Mouse (Mus musculus): ENCODE data around the gene Fabp6. TPM values are rescaled to one million over a fixed set of nuclear protein-coding genes. Genes with fewer than 3 reads are reported as not detected.

The Fabp6 gene
- polyA plus RNA-seq, 1 experiment from 2014 or later, result not detected

DNA sequence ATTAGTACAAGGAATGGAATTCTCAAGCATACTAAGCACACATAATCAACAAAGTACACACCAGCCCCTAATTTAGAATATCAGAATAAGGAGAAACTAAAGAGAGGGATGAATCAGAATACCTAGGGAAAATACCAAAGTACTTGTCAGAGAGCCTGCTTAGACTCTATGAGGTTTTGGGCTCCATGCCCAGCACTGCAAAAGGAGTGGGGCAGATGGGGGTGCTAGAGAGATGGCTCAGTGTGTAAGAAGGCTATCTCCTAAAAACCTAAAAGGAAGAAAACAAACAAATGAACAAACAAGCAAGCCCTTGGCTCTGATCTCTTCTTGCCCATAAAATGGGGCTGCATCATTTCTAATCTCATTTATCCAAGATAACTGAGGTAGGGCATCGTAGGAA is 23.0 kb upstream of the Fabp6 start:
- Histone ChIP-seq H3K36me3 (no peaks in the 10 kb centered on the region), H3K27me3 (no peaks in the 10 kb centered on the region), H3K9me3 (no peaks in the 10 kb centered on the region), H3K4me1 (peaks cover 15% of the 10 kb centered on the region), H3K4me2 (replicated peaks) (no peak overlapping the region), H3K4me3 (no peak overlapping the region), H3K9ac (no peak overlapping the region), H3K27ac (no peak overlapping the region)
- ATAC-seq (ENCODE audit: insufficient number of reproducible peaks, insufficient read depth, low FRiP score, low TSS enrichment), result no peak
- WGBS, result 93% methylated on average over 1 of the region's 1 CpGs

DNA sequence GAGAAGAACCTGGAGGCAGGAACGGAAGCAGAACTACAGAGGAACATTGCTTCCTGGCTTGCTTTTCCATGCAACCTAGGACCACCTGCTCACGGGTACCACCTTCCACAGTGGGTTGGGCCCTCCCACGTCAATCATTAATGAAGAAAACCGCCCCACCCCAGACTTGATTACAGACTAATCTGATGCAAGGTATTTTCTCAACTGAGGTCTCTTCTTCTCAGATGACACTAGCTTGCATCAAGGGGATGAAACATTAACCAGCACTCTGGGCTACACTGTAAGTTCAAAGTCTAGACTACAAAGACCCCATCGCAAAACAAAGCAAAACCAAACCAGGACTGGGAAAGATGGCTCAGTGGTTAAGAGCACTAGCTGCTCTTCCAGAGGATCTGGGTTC is 20.4 kb upstream of the Fabp6 start:
- no peak overlapping the region for H3K4me2 ChIP-seq (replicated peaks)
- 85% methylated on average over 5 of the region's 5 CpGs for WGBS
- no peaks in the 10 kb centered on the region for H3K9me3 ChIP-seq
- H3K27me3 ChIP-seq, result no peaks in the 10 kb centered on the region
- H3K36me3 ChIP-seq, result no peaks in the 10 kb centered on the region
- H3K9ac ChIP-seq, result no peak overlapping the region
- H3K4me3 ChIP-seq, result no peak overlapping the region
- H3K4me1 ChIP-seq, result peaks cover 18% of the 10 kb centered on the region
- no peak for ATAC-seq (ENCODE audit: insufficient number of reproducible peaks, insufficient read depth, low FRiP score, low TSS enrichment)
- no peak overlapping the region for H3K27ac ChIP-seq

- Histone ChIP-seq H3K4me3 (no peak overlapping the region), H3K9me3 (no peaks in the 10 kb centered on the region), H3K27ac (no peak overlapping the region), H3K4me2 (replicated peaks) (no peak overlapping the region), H3K36me3 (no peaks in the 10 kb centered on the region), H3K27me3 (no peaks in the 10 kb centered on the region), H3K9ac (no peak overlapping the region), H3K4me1 (peaks cover 9% of the 10 kb centered on the region)
- WGBS, result 69% methylated on average over 7 of the region's 7 CpGs
- ATAC-seq (ENCODE audit: insufficient number of reproducible peaks, insufficient read depth, low FRiP score, low TSS enrichment), result peak; percentile 54; the same call in 1 of the 2 replicates
Measured at GRCm38 (mm10) chr11:43618403-43618802, 17.1 kb upstream of the Fabp6 start.

DNA sequence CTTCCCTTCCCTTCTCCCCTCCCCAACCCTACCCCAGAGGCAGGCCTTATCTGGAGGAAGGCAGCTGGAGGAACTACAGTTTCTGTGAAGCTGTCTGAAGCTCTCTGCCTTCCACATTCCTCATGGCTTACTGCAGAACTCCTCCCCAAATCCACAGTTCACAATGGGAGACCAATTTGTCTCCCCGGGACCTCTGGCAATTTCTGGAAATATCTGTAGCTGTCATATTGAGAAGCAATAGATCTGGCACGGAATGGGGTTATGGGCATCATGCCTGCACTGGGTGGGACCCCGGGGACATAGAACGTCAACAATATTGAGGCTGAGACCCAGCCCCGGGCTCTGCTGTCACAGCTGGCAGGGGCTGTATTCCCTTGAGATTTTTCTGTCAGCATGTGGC is 16.6 kb upstream of the Fabp6 start:
- no peak overlapping the region for H3K27ac ChIP-seq
- ATAC-seq (ENCODE audit: insufficient number of reproducible peaks, insufficient read depth, low FRiP score, low TSS enrichment), result no peak

DNA sequence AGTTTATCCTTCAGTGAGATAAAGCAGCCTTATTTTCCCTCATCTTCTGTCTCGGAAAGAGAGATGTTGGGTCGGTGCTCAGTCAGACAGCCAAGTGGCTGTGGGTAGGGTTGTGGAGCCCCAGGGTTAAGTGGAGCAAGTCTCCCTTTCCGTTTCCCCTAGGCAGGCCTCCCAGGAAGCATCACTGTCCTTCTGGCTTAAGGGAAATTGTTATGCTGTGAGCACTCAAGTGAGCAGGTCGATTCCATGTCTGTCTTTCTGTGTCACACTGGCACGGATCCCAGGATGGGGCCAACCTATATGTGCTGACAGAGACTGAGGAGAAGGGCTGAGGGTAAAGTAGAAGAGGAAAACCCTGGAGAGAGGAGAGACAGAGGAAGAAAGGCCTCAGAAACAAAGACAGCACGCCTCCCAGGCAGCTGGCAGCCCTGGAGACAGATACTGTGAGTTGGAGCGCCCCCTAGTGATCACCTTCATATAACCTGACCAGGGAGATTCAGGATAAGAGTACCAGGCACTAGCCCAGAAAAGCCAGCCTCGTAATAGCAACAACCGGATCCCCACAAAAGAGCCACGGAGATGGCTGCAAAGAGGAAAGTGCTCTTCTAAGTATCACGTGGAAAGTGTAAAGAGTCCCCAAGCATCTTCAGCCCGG is 11.6 kb upstream of the Fabp6 start:
- H3K4me3 ChIP-seq, result no peak overlapping the region
- WGBS, result 29% methylated on average over 12 of the region's 12 CpGs
- H3K36me3 ChIP-seq, result no peaks in the 10 kb centered on the region
- H3K27ac ChIP-seq, result peak overlapping the region; percentile 50; the same call in 1 of the 2 replicates
- H3K4me2 ChIP-seq (replicated peaks), result no peak overlapping the region
- H3K4me1 ChIP-seq, result peaks cover 14% of the 10 kb centered on the region
- no peaks in the 10 kb centered on the region for H3K27me3 ChIP-seq
- peak overlapping the region; percentile 10; the same call in 1 of the 2 replicates for H3K9ac ChIP-seq
- H3K9me3 ChIP-seq, result no peaks in the 10 kb centered on the region
- no peak for ATAC-seq (ENCODE audit: insufficient number of reproducible peaks, insufficient read depth, low FRiP score, low TSS enrichment)

More for the DNA sequence above, 16.6 kb upstream of the Fabp6 start:
- Histone ChIP-seq H3K4me1 (peaks cover 14% of the 10 kb centered on the region), H3K36me3 (no peaks in the 10 kb centered on the region), H3K9ac (no peak overlapping the region), H3K9me3 (no peaks in the 10 kb centered on the region), H3K4me3 (no peak overlapping the region), H3K4me2 (replicated peaks) (no peak overlapping the region), H3K27me3 (no peaks in the 10 kb centered on the region)
- WGBS, result 55% methylated on average over 5 of the region's 5 CpGs

- Histone ChIP-seq H3K36me3 (no peaks in the 10 kb centered on the region), H3K4me1 (peaks cover 8% of the 10 kb centered on the region), H3K27ac (no peak overlapping the region), H3K4me3 (no peak overlapping the region), H3K9me3 (no peaks in the 10 kb centered on the region), H3K4me2 (replicated peaks) (no peak overlapping the region), H3K9ac (no peak overlapping the region), H3K27me3 (no peaks in the 10 kb centered on the region)
- no peak for ATAC-seq (ENCODE audit: insufficient number of reproducible peaks, insufficient read depth, low FRiP score, low TSS enrichment)
- WGBS, result 79% methylated on average over 5 of the region's 5 CpGs
Measured at GRCm38 (mm10) chr11:43610662-43611033, 9.3 kb upstream of the Fabp6 start.

- Histone ChIP-seq H3K4me1 (peaks cover 8% of the 10 kb centered on the region), H3K27ac (no peak overlapping the region), H3K4me3 (no peak overlapping the region), H3K27me3 (no peaks in the 10 kb centered on the region), H3K36me3 (no peaks in the 10 kb centered on the region), H3K9me3 (no peaks in the 10 kb centered on the region), H3K9ac (no peak overlapping the region), H3K4me2 (replicated peaks) (no peak overlapping the region)
- no peak for ATAC-seq (ENCODE audit: insufficient number of reproducible peaks, insufficient read depth, low FRiP score, low TSS enrichment)
- 80% methylated on average over 10 of the region's 10 CpGs for WGBS
Measured at GRCm38 (mm10) chr11:43610006-43610661, 8.8 kb upstream of the Fabp6 start.

GRCm38 (mm10) chr11:43608440-43608839 is 7.1 kb upstream of the Fabp6 start:
- Histone ChIP-seq H3K27me3 (no peaks in the 10 kb centered on the region), H3K4me2 (replicated peaks) (no peak overlapping the region), H3K4me3 (no peak overlapping the region), H3K9me3 (no peaks in the 10 kb centered on the region), H3K4me1 (peaks cover 8% of the 10 kb centered on the region), H3K27ac (no peak overlapping the region), H3K9ac (no peak overlapping the region), H3K36me3 (no peaks in the 10 kb centered on the region)
- ATAC-seq (ENCODE audit: insufficient number of reproducible peaks, insufficient read depth, low FRiP score, low TSS enrichment), result no peak
- WGBS, result 69% methylated on average over 3 of the region's 3 CpGs

DNA sequence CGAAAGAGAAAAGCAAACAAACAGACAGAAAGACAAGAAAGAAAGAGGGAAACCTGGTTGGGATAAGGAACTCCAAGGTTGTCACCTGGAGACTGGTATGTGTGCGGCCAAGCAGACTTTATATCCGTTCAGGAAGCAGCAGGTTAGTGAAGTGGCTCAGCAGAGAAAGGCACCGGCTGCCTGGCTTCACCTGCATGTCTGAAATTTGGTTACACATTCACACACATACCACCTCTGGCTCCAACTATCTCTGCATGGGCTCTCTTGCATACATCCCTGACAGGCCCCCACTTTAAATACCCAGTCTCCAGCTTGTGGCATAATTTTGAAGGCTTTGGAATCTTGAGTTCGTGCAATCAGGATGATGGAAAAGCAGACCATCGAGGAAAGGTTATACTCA is 4.5 kb upstream of the Fabp6 start:
- Histone ChIP-seq H3K9me3 (no peaks in the 10 kb centered on the region), H3K4me1 (no peaks in the 10 kb centered on the region), H3K4me2 (replicated peaks) (no peak overlapping the region), H3K9ac (no peak overlapping the region), H3K27ac (no peak overlapping the region), H3K27me3 (no peaks in the 10 kb centered on the region), H3K36me3 (no peaks in the 10 kb centered on the region), H3K4me3 (no peak overlapping the region)
- 86% methylated on average over 6 of the region's 6 CpGs for WGBS
- ATAC-seq (ENCODE audit: insufficient number of reproducible peaks, insufficient read depth, low FRiP score, low TSS enrichment), result no peak

- no peak for ATAC-seq (ENCODE audit: insufficient number of reproducible peaks, insufficient read depth, low FRiP score, low TSS enrichment)
- H3K36me3 ChIP-seq, result no peaks in the 10 kb centered on the region
Measured at GRCm38 (mm10) chr11:43604891-43605290, 3.6 kb upstream of the Fabp6 start.

DNA sequence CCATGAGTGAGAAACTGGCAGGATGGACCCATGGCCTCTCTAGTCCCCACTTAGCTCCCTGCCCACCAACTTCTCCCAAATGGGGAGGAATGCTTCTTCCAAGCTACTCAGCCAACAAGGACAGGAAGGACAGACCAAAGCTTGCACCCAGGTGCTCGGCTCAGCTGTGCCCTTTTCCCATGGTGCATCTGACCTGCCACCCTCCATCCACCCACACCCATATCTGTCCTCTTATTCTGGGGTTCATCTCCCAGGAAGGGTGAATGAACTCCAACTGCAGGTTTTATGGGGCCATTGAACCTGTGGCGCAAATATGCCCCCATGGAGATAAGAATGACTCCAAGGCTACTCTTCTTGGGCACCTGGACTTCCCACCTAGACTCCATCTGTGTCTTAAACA is 2.9 kb upstream of the Fabp6 start:
- H3K4me3 ChIP-seq, result no peak overlapping the region
- no peaks in the 10 kb centered on the region for H3K9me3 ChIP-seq
- H3K36me3 ChIP-seq, result no peaks in the 10 kb centered on the region
- no peaks in the 10 kb centered on the region for H3K27me3 ChIP-seq
- no peak for ATAC-seq (ENCODE audit: insufficient number of reproducible peaks, insufficient read depth, low FRiP score, low TSS enrichment)
- no peak overlapping the region for H3K27ac ChIP-seq
- H3K4me1 ChIP-seq, result no peaks in the 10 kb centered on the region
- no peak overlapping the region for H3K4me2 ChIP-seq (replicated peaks)
- WGBS, result 77% methylated on average over 2 of the region's 2 CpGs
- no peak overlapping the region for H3K9ac ChIP-seq

More at GRCm38 (mm10) chr11:43604891-43605290, 3.6 kb upstream of the Fabp6 start:
- H3K9me3 ChIP-seq, result no peaks in the 10 kb centered on the region
- no peaks in the 10 kb centered on the region for H3K4me1 ChIP-seq
- 82% methylated on average over 6 of the region's 6 CpGs for WGBS
- no peaks in the 10 kb centered on the region for H3K27me3 ChIP-seq
- H3K9ac ChIP-seq, result no peak overlapping the region
- H3K4me2 ChIP-seq (replicated peaks), result no peak overlapping the region
- no peak overlapping the region for H3K4me3 ChIP-seq
- no peak overlapping the region for H3K27ac ChIP-seq

- Histone ChIP-seq H3K27me3 (no peaks in the 10 kb centered on the region), H3K9me3 (no peaks in the 10 kb centered on the region), H3K4me3 (no peak overlapping the region), H3K4me1 (peaks cover 4% of the 10 kb centered on the region; the same call in 1 of the 2 replicates), H3K36me3 (peaks cover 32% of the 10 kb centered on the region), H3K9ac (no peak overlapping the region), H3K4me2 (replicated peaks) (no peak overlapping the region), H3K27ac (no peak overlapping the region)
- 72% methylated on average over 6 of the region's 6 CpGs for WGBS
- ATAC-seq (ENCODE audit: insufficient number of reproducible peaks, insufficient read depth, low FRiP score, low TSS enrichment), result no peak
Measured at GRCm38 (mm10) chr11:43589530-43590072, 11.7 kb downstream of the Fabp6 start.
